ENCODE assay signal across 8 mouse cellular contexts in genomic region chr2:35660953-35661374, GRCm38 (mm10).
DNase-seq lines count a peak whose midpoint lies in the region; ATAC-seq lines count a peak whose summit lies in the region.

No protein-coding gene starts in this region.

- peaks cover 40% of the 10 kb centered on the region for H3K4me1 ChIP-seq in forebrain, embryonic 15.5 days
- peaks cover 49% of the 10 kb centered on the region for H3K4me1 ChIP-seq in hindbrain, embryonic 12.5 days

- ATAC-seq in forebrain, embryonic 15.5 days (replicated peaks), result peak; percentile 66
- peak; percentile 70 for ATAC-seq in hindbrain, embryonic 12.5 days (ENCODE audit: low FRiP score)

- H3K36me3 ChIP-seq in forebrain, embryonic 15.5 days, result no peaks in the 10 kb centered on the region
- no peaks in the 10 kb centered on the region for H3K36me3 ChIP-seq in hindbrain, embryonic 12.5 days

- under 1% methylated on average over 43 of the region's 47 CpGs for WGBS in forebrain, embryonic 15.5 days
- 0% methylated on average over 14 of the region's 47 CpGs for WGBS in hindbrain, embryonic 12.5 days

- no peaks in the 10 kb centered on the region for H3K27me3 ChIP-seq in forebrain, embryonic 15.5 days
- no peaks in the 10 kb centered on the region for H3K27me3 ChIP-seq in hindbrain, embryonic 12.5 days

- H3K27ac ChIP-seq in forebrain, embryonic 15.5 days (replicated peaks), result peak overlapping the region; percentile 58
- H3K27ac ChIP-seq in hindbrain, embryonic 12.5 days, result peak overlapping the region; percentile 66

- H3K9ac ChIP-seq in forebrain, embryonic 15.5 days (replicated peaks), result peak overlapping the region; percentile 94
- H3K9ac ChIP-seq in hindbrain, embryonic 12.5 days, result peak overlapping the region; percentile 94

- peak; percentile 66 for DNase-seq in 3T3-L1 (ENCODE audit: low read depth, low spot score)
- DNase-seq in adrenal gland, adult 18-20 months (ENCODE audit: low spot score in 2 of 2), result peak; percentile 80 to 82
- peak; percentile 32 to 36 for DNase-seq in left cerebral cortex, adult 8-10 months (ENCODE audit: low spot score in 2 of 2)
- peak; percentile 86 to 90 for DNase-seq in lung, postnatal 4 days
- peak; percentile 68 for DNase-seq in right cerebral cortex, adult 18-20 months
- peak; percentile 65 to 78 for DNase-seq in urinary bladder, postnatal 36 days (ENCODE audit: low spot score in 2 of 2)

- peak overlapping the region; percentile 97 for H3K4me3 ChIP-seq in forebrain, embryonic 15.5 days
- H3K4me3 ChIP-seq in hindbrain, embryonic 12.5 days, result peak overlapping the region; percentile 79

- H3K4me2 ChIP-seq in forebrain, embryonic 15.5 days (replicated peaks), result peak overlapping the region; percentile 77
- H3K4me2 ChIP-seq in hindbrain, embryonic 12.5 days (replicated peaks), result peak overlapping the region; percentile 79

- no peaks in the 10 kb centered on the region for H3K9me3 ChIP-seq in forebrain, embryonic 15.5 days
- no peaks in the 10 kb centered on the region for H3K9me3 ChIP-seq in hindbrain, embryonic 12.5 days (replicated peaks)

Comparison
In these comparisons a context has a peak if more than half of its experiments do, and no peak if none do; other contexts are left out.
1. Peak in every context shown above with its lines: DNase-seq, ATAC-seq, H3K4me3 ChIP-seq and H3K27ac ChIP-seq.
2. DNase-seq: peak in every context shown above with its lines; median percentile 88 in lung, postnatal 4 days; 81 in adrenal gland, adult 18-20 months; 72 in urinary bladder, postnatal 36 days; 68 in right cerebral cortex, adult 18-20 months; 66 in 3T3-L1; 34 in left cerebral cortex, adult 8-10 months.